Mouse (Mus musculus) right cerebral cortex, adult 18-20 months (tissue): ENCODE results near the gene Tfr2.
A peak's percentile ranks its signal among the peaks of the same experiment; 100 is the strongest.
"Not testable (repeated sequence)": the region's sequence is repeated elsewhere in the genome, so short reads cannot be mapped to it uniquely, and the experiment has no call there.

ENCODE experiments used
- DNase-seq: peaks from one replicate; pipeline ENCODE4 v3.0.0; 2022; ENCODE audit warnings: mixed read lengths

The Tfr2 gene

DNA sequence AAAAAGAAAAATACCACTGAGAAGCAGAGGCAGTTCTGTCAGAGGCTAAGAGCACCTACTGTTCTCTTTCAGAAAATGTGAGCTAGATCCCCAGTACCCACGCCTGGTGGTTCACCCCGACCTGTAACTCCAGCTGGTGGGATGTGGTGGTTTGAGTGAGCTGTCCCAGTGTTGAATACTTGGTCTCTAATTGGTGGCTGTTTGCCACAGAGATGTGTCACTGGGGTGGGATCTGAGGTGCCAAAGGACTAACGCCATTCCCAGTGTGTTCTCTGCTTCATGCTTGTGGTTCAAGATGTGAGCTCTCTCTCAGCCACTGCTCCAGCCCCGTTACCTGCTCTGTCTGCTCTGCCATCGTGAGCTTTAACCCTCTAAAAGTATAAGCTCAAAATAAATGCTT is 20.9 kb downstream of the Tfr2 start:
- no peak for DNase-seq

DNA sequence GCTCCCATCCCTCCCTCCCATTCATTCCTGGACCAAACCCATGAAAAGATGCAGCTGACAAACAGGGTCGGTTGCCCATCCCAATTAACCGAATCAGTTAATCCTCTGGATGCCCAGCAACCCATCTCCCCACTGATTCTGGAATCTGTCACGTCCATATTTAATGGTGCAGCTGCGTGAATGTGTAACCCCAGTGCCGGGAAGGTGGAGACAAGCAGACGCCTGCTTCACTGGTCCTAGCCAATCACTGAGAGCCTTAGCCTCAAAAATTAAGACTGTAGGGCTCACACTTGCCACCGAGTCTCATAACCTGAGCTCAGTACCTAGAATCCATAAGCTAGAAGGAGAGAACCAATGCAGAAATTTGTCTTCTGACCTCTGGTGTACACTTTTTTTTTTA is 26.3 kb downstream of the Tfr2 start:
- DNase-seq = no peak

DNA sequence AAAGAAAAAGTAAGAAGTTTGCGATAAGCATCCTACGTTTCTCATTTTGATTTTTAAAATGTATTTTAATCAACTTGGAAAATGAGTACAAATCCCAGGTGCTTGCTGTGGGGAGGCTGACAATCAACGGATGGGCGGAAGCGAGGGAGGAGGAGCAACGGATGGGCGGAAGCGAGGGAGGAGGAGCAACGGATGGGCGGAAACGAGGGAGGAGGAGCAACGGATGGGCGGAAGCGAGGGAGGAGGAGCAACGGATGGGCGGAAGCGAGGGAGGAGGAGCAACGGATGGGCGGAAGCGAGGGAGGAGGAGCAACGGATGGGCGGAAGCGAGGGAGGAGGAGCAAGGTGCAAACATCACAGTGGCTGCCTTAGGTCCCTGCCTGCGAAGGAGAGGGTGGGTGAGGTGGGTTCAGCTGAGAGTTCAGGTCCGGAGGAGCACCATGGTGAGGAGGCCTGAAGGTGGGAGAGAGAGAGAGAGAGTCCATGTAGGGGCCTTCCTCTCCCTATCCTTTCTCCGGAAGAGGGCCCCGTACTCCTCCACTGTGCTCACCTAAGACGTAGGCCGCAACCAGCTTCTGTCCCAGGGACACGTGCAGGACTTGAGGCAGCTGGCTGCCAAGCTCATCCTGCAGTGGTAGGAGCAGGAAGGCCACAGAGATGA is 27.1 kb downstream of the Tfr2 start:
- DNase-seq = no peak

DNA sequence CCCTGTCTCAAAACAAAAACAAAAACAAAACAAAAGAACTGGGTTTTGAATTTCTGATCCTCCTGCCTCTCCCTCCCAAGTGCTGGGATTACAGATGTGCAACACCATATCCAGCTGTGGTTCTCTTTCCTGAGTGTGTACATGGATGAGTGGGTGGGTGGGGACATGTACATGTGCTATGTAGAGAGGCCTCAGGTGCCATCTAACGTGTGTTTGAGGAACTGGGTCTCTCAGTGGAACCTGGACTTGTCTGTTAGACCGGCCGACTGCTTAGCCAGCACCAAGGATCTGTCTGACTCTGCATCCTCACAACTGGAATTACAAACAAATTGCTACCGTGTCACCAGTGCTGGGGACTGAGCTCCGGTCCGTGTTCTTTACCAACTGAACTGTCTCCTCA is 28.0 kb downstream of the Tfr2 start:
- no peak for DNase-seq

DNA sequence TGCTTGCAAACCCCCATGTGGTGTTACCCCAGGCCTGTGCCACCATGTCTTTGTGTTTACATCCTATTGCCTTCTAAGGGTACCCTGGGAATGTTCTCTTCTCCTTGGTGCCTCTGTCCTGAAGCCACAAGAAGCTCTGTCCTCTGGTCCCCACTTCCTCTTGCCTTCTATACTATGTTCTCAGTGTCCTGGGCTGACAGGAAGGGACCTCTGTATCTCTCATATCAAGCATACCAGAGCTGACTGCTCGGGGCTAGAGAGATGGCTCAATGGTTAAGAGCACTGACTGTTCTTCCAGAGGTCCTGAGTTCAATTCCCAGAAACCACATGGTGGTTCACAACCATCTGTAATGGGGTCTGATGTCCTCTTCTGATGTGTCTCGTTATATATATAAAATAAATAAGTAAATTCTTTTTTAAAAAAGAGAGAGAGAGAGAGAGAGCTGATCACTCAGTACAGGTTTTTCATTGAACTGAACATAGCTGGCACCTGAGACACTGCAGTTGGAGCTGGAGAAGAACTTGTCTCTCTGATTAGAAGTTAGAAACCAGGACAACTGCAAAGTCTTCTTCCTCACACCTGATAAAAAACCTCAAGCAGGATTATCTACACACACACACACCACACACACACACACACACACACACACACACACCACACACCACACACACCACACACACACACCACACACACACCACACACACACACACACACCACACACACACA is 28.6 kb downstream of the Tfr2 start:
- no peak for DNase-seq

DNA sequence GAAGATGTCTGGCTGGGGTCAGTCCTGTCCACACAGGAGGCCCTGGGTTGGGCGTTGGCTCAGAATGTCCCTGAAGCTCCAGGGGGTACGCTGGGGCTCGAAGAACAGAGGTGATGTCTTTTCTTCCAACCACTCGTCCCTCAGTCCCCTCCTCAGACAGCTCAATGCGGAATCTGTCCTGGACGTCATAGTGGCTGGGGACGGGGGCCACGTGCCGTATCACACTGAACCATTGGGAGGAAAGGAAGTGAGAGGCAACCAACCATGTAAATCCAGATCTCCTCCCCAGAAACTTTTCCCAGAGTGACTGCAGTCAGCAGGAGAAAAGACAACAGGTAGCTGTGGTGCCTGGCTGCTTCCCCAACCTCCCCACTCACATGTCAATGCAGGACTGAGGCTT is 30.0 kb downstream of the Tfr2 start:
- no peak for DNase-seq

DNA sequence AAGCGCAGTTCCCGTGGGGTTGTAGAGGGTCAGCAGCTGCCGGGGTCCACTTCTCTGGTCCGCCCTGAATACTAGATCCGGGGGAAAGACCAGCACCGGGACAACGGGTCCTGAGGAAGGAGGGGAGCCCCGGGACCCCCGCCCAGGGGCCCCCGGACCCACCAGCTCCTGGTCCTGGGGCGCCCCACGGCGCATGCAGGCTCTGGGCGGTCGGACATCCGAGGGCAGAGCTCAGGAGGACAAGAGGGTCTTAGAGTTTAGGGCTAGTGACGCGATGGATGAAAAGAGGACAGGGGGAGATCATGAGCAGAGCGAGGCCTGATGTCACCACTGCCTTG is 30.6 kb downstream of the Tfr2 start:
- no peak for DNase-seq

DNA sequence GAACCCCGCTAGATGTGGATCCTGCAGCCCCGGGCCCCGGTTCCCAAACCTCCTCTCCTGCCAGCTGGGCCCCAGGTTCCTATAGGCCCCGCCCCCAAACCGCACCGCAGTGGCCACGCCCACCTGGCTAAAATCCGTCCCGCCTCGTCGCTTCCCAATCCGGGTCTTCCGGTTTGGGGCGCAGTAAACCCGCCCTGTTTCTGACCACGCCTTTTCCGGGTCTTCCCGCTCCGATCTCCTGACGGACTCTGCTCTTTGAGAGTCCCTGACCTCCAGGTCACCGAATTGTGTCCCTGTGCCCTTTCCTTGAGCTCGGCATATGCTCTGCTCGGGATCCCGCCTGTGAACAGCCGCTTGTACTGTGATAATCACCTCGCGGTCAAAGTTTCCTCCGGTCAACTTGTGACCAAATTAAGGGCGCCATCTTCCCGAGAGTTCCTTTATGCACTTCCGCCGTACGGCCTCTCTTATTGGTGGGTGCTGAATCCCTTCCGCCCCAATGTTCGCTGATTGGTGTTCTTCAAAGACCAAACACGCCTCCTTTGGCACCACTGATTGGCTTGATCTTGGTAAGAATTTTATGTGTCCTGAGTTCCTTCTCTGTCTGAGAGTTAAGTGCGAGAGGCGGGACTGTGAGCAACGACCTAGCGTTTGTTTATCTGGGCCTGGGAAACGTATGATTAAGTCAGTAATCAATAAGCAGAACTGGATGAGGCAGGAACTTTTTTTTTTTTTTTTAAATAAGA is 31.2 kb downstream of the Tfr2 start, which contains the start of gene Mospd3:
Gene Mospd3, minus strand, starts transcription at position 440 of the 746 bp plus-strand sequence.
- DNase-seq = peak; percentile 96

DNA sequence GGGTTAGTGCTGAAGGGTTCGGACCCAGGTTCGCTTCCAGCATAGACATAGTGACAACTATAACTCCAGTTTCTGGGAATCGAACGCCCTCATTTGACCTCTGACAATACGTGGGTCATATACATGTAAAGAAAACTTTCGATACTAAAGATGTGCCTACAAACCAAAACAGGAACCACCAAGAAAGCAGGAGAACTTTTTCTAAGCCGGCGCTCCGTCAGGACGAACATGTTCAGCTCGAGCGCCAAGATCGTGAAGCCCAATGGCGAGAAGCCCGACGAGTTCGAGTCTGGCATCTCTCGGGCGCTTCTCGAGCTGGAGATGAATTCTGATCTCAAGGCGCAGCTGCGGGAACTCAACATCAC is 31.7 kb downstream of the Tfr2 start:
- no peak for DNase-seq

DNA sequence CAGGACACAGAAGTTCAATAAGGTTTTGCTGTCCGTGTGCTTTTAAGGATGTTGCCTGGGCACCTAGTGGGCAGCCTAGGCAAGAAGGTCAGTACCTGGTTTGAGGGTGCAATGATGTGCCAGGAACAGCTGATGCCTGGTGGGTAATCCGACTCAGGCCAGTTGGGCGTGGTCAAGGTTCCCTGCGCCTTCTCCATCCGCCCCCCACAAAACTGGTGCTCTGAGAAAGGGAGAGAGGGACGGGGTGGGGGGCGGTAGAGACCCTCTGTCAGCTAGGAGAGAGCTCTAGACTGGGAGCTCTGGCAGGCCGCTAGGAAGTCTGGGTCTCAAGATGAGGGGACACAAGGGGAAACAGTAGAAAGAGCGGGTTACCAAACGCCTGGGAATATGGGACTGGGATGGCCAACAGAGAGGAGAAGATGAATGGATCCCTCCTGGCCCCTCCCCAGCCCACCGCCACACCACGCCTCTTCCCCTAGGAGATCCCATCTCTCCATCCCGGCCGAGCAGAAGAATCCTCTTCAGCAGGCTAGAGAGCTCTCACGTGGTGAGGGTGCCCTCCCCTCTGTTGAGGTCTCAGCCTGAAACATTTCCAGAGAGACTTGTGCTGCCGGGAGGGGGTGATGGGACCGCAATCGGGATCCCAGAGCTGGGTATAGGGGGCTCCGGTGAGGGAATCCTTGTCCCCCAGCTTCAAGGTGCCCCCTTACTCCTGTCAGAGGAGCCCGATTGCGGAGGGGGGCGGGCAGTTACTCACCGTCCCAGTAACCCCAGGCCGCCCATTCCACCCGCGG is 38.4 kb downstream of the Tfr2 start:
- no peak for DNase-seq

DNA sequence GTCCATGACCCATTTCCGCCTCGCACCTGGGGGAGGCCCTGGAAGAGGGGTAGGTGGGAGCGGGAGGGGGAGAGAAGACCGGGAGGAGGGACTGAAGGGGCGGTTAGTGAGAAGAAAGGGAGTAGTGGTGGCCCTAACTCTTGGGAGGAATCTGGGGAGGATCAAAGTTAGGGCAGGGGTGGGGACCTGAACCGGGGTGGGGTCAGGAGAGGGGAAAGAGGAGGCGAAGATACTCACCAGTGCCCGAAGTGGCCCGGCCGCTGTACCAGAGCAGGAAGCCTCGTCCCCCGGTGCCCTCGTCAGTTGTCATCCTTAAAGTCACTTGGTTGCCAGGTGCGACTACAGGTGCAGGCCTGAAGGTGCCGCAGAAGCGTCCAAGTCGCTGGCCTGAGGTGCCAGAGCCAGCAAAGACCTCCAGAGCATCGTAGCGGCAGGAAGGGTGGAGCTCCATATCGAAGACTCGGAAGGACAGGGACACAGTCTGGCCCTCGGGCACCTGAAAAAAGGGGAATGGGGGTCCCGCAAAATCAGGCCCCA is 39.1 kb downstream of the Tfr2 start:
- DNase-seq = no peak

DNA sequence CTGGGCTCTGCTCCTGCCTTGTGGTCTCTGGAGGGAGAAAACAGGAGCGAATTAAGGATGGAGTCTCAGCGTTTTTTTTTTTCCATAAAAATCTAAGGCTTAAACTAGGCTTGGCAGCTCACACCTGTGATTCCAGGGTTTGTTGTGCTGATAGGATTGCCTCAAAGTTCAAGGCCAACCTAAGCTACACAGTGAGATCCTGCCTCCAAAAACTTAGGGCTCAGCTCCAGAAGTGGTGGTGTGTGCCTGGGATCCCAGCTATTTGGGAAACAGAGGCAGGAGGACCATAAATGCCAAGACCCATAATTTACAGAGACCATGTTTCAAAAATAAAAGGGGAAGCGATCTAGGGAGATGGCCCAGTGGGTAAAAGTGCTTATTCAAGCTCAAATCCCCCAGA is 39.7 kb downstream of the Tfr2 start:
- no peak for DNase-seq

DNA sequence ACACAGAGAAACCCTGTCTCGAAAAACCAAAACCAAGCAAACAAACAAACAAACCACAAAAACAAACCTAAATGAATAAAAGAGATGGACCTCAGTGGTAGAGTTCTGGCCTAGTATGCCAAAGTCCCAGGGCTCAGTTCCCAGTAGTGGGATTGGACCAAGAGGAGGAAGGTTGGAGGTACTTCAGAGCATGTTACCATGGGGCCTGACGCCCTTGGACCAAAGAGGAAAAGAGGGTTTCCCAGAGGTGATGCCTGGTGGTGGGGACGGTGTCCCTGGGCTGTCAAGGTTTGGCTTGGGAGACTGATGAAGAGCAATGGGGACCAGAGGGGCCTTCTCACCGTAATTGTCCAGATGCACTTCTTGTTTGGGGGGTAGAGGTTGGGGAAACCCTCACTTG is 40.4 kb downstream of the Tfr2 start:
- DNase-seq = no peak

DNA sequence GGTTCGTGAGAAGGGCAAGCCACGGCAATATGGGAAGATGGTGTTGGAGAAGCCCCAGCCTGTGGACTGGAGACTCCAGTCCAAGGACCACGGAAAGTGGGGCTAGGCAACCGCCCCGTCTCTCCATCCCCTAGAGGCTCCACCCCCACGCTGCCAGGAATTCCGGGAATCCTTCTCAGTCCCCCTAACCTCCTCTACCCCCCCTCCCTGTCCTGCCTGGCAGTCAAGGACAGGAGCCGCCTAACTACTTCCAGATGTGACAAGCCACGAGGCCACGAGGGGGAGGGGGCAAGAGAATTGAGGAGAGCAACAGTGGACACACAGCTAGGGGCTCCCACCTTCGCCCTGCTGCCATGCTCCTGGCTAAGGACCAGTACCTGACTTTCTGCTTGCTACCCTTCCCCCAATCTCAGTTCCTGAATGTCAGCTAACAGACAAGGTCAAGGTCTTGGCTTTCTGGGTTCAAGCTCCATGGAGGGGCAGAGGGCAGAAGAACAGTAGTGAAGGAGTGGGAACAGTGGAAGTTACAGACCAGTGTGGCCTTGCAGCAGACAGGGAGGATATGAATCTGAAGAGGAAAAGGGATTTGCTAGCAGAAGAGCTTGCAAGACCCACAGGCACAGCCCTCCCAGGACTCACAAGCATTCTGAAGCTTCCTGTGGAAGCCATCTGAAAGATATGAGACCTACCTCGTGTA is 41.1 kb downstream of the Tfr2 start:
- DNase-seq = no peak

DNA sequence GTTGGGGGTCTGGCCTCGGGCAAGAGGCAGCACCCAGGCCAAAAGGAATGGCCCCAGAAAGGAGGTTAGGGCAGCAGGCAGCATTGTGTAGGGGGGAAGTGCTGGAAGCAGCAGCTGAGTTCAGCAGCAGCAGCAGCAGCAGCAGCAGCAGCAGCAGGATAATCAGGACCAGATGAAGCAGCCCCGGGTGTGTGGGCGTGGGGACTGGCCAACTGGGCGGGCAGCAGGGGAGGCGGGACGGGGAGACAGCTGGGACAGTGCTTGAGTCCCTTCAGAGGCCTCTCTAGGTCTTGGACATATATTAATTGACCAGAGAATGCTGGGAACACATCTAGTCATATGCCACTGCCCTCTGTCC is 41.6 kb downstream of the Tfr2 start:
- no peak for DNase-seq

DNA sequence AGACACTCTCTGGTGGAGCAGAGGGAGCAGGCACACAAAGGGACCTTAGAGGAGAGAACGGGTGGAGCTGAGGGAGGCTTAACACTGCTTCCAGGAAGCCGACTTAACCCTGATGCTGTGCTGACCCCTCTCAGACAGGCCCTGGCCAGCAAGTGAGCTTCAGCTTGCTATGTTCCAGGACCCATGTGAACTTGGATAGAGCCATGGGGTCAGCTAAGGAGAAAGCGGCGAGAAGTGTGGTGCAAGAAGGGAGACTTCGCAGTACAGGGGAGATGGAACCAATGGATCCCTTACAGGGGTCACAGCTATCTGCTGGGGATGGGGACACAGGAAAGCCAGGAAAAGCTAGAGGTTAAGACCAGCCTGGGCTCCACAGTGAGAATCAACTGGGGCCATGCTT is 43.4 kb downstream of the Tfr2 start:
- no peak for DNase-seq

DNA sequence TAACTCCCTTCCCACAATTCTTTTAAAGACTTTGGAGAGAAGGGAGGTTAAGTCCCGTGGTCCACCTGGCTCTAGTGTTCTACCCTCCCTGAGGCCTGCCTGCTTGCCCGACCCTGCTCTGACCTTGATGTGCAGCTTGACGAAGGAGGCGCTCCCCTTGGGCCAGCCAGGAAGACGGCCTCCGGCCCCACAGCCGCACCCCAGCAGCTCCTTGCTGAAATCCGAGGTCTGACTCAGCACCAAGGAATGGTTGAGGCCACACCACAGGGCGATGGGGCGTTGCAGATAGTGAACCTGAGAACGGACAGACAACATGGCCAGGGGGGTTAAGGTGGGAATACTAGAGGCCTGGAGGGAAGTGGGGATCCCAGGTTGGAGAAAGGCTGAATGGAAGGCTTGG is 43.9 kb downstream of the Tfr2 start, which contains the start of gene Pcolce:
Gene Pcolce, minus strand, starts transcription at position 235 of the 400 bp plus-strand sequence.
- no peak for DNase-seq

DNA sequence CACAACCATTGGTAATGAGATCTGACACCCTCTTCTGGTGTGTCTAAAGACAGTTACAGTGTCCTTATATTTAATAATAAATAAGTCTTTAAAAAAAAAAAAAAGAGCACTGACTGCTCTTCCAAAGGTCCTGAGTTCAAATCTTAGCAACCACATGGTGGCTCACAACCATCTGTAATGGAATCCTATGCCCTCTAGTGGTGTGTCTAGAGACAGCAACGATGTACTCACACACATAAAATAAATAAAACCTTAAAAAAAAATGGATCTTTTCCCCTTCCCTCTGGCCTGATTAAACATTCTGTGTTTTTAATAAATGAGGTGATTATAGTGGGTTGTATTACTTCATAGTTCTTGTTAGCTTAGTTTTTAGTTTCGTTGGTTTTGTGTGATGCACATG is 45.3 kb downstream of the Tfr2 start:
- DNase-seq = not testable (repeated sequence)

DNA sequence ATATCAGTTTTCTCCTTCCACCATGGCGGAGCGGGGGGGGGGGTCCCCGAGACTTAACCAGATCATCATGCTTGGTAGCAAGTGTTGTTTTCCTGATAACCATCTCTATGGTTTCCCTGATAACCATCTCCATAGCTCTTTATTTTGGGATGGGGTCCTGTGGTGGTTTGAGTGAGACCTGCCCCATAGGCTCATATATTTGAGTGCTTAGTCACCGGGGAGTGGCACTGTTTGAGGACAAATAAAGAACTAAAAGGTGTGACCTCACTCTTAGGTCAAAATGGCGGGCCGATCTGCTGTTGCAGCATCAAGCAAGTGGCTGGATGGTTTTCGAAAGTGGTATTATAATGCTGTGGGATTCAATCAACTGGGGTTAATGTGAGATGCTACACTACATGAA is 45.7 kb downstream of the Tfr2 start:
- DNase-seq = no peak

DNA sequence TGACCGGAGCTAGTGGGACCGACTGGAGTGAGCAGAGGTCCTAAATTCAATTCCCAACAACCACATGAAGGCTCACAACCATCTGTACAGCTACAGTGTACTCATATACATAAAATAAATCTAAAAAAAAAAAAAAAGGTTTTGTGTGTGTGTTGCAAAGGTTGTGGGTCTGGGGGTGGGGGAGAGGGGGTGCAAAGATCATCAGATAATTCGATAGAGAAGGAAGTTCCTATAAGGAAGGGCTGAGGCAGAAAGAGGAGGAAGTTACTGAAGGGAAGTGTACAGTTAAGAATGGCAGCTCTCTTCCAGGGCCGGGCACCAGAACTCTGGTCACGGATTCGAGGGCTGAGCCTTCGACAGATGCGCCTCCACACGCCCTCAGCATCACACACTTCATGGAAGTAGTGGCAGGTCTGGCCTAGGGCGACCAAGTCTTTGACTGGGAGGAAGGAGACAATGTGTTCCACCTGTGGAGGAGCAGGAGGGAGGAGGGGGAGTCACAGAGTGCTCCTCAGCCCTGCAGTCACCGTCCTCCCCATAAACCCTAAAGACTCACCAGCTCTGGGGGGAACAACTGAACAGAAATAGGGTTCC is 54.4 kb downstream of the Tfr2 start:
- DNase-seq = no peak

DNA sequence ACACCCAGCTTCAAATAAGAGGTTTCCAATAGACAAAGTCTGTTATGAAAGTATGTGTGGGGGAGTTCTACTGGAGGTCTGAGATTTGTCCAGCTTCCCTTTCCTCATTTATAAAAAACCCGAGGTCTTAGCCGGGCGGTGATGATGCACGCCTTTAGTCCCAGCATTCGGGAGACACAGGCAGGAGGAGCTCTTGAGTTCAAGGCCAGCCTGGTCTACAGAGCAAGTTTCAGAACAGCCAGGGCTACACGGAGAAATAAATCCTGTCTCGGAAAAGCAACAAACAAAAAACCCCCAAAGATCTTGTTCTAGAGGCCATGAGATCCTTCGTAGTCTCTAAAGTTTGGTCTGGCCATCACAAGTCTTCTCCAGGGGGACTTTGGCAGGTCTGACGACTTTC is 58.4 kb downstream of the Tfr2 start:
- DNase-seq = no peak
